Mouse (Mus musculus) adrenal gland, adult 2 months (tissue): ENCODE results near the gene Gm20696. TPM values are rescaled to one million over a fixed set of nuclear protein-coding genes. Genes with fewer than 3 reads are reported as not detected.

Experiments
- DNase-seq: peaks from one replicate; pipeline ENCODE4 v3.0.0; 2021
- polyA plus RNA-seq: library from polyadenylated mRNA; depleted of rRNA; stranded (reverse); fragments of >200 nt; gene quantifications from 2 replicates; pipeline ENCODE4 v1.2.3, GENCODE M21; 2012
- total RNA-seq, 2 experiments: library from RNA; stranded (reverse); gene quantifications; 2 replicates each; pipeline ENCODE4 v1.2.3; 2021

Gene Gm20696
- total and polyA plus RNA-seq, 3 experiments = 1.8 to 3.0 (median 2.3) TPM

DNA sequence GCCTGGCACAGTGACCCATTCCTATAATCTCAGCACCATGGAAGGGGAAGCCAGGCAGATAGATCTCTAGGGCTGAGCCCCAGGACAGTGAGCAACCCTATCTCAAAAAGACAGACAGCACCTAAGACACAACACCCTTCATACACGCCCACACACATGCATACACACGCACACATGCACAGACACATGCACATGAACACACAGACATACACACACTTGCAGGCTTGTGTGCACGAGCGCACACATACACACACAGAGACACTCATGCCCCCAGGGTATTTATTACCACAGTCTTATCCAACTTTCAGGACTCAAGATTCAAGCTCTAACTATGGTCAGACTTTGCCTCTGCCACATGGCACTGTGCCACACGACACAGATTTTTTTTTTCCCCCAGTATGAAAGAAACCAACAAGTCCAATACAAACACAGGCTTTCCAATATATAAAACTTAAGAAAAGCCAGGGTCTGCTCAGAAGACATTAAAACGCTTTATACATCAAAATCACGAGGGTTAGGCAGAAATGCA lies 182.3 kb downstream of the Gm20696 start:
- DNase-seq = no peak

- DNase-seq = no peak
Measured at GRCm38 (mm10) chr6:99483556-99483955, 183.0 kb downstream of the Gm20696 start.

DNA sequence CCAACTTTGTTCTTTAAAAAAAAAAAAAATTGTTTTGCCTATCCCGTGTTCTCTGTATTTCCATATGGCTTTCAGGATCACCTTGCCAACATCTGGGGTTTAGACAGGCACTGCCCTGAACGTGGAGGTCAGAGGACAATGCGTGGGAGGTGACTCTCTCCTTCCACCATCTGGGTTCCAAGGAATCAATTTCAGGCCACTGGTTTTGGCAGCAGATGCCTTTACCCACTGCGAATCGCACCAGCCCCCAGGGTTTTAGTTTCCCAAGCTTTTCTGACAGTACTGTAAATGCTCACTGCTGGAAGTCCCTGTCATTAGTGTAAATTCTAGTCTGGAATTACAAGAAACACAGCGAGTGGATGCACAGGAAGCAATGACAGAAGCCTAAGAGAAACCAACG lies 185.0 kb downstream of the Gm20696 start:
- no peak for DNase-seq

GRCm38 (mm10) chr6:99478873-99479650 lies 187.5 kb downstream of the Gm20696 start:
- DNase-seq = peak; percentile 34

GRCm38 (mm10) chr6:99475040-99475439 lies 191.6 kb downstream of the Gm20696 start:
- no peak for DNase-seq

GRCm38 (mm10) chr6:99470906-99471305 lies 195.7 kb downstream of the Gm20696 start:
- DNase-seq = no peak

GRCm38 (mm10) chr6:99469134-99469834 lies 197.3 kb downstream of the Gm20696 start:
- DNase-seq = no peak

DNA sequence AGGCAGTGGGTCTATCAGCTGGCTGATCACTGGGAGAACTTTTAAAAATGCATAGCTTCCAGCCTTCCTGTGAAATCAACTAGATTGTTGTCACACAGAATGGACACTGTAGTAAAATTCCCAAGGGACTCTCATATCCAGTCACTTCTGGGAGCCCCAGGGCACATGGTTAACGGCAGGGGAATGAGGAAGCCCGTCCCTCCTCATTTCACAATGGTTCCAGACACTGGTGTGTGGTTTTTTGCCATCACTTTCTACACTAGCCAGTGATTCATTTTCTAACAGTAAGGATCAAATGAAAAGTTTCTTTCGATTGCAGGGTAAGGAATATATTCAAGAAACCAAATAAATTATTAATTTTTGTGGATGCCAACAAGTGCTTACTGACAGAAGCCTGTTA lies 198.8 kb downstream of the Gm20696 start:
- no peak for DNase-seq

DNA sequence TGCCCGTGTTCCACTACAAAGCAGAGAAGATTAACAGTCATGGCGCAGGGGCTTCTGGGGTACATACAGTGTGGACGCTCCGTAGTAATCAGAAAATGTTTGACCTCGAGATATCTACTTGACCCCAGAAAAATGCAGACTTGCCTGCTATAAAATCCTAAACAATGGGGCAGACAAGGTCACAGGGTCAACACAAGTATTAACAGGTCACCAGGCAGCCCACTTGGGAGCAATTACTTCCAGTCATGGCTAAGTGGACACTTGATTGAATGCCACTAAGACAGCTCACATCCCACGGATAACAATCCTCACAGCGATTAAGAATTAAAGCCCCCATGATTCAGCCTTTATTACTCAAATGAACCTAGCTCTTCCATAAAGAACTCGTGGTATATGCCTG lies 199.5 kb downstream of the Gm20696 start:
- DNase-seq = no peak

- DNase-seq = no peak
Measured at GRCm38 (mm10) chr6:99466354-99466753, 200.2 kb downstream of the Gm20696 start.

GRCm38 (mm10) chr6:99464449-99464848 lies 202.1 kb downstream of the Gm20696 start:
- no peak for DNase-seq

- DNase-seq = no peak
Measured at GRCm38 (mm10) chr6:99463906-99464305, 202.7 kb downstream of the Gm20696 start.

GRCm38 (mm10) chr6:99458775-99459174 lies 207.8 kb downstream of the Gm20696 start:
- DNase-seq = no peak

- DNase-seq = no peak
Measured at GRCm38 (mm10) chr6:99453763-99454520, 212.7 kb downstream of the Gm20696 start.

DNA sequence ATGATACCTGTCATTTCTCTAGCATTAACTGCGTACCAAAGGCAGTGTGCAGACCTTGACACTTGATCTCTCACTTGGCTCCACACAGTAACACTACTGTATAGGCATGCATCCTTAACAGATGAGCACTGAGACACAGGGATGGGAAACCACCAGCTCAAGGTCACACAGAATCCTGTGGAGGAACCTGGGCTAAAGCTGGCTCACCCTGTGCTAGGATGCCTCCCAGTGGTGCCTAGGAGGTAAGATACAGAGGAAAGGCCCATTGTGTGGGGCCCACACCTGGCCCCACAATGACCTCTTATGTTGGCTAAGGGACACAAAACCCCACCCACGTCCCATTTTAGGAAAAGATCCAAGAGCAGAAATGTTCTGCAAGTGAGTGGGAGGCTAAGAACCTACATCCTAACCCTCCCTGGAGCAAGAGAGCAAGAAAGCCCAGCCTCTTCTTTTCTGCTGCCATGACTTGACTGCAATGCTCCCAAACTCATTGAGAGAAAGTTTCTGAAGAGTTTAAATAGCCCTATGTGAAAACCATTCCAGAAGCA lies 213.9 kb downstream of the Gm20696 start:
- no peak for DNase-seq

DNA sequence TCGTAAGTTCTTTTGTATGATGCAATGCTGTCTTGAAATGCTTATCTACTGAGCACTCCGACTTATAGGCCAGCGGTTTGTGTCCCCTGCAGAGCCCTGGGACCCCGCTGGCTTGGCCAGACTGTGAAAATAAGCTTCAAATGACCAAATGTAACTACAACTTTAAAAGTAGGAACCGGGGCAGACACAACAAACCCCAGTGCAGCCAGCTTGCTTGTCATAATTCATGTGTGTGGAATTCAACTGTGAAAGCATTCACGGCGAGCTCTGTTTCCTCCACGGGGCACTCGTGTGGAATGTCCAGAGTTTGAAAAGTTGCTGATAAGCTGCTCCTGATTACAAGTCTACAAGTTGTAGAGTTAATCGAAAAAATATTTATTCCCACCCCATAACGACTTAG lies 215.1 kb downstream of the Gm20696 start:
- no peak for DNase-seq

DNA sequence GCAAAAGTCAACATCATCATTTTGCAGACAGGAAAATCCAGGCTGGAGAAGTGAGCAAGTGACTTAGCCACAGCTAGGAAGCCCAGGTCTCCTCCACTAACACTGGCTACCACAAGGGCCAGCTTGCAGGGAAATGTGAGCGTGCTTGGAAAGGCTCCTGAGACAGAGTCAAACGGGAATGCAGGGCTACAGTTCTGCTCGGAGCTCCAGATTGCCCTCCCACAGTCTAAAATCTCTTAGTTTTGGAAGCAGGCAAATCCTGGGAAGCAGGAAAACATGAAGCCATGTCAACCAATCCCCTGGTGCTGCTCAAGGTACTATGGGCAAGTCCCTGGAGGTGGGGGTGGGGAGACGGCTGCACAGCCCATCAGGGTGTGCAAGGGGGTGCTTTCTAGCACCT lies 219.2 kb downstream of the Gm20696 start:
- DNase-seq = no peak

- DNase-seq = peak; percentile 69
Measured at GRCm38 (mm10) chr6:99446801-99447415, 219.7 kb downstream of the Gm20696 start.

- DNase-seq = no peak
Measured at GRCm38 (mm10) chr6:99443460-99443859, 223.1 kb downstream of the Gm20696 start.

- no peak for DNase-seq
Measured at GRCm38 (mm10) chr6:99441100-99441499, 225.5 kb downstream of the Gm20696 start.

DNA sequence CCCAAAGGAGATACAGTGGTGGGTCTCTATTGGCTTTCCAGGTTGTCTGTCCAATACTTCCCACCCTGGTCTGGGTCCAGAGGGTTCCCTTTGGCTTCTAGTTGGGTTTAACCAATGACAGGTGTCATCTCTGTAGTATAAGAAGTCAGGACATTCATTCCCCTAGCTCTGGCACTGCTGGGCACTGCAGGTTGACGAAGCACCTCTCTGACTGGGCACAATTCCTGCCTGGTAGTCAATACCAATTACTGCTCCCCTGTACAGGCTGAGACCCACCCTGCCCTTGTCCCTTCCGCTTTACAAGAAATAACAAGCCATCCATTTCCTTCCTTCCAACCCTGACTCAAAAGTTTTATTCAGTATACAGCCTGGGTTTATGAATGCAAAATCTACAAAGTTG lies 226.0 kb downstream of the Gm20696 start:
- no peak for DNase-seq

- peak; percentile 29 for DNase-seq
Measured at GRCm38 (mm10) chr6:99439878-99440361, 226.7 kb downstream of the Gm20696 start.
